Mouse (Mus musculus) stomach, postnatal 0 days (tissue): ENCODE measurements at regions not wholly inside any gene's neighbourhood (a gene's known extent, or its start where the extent isn't known, plus 50 kb on each side); places are given as distances from the start of the nearest gene placed in this dataset.

Source experiments
- ATAC-seq: fragments of 200-750 bp; cut with Nextera tagmentation; 2 replicates; pipeline ENCODE4 v1.8.0; 2017; ENCODE audit not compliant: low FRiP score, low TSS enrichment
- DNase-seq: peaks from one replicate; pipeline ENCODE4 v3.0.0-alpha.2; 2016; ENCODE audit warnings: low spot score
- H3K27ac ChIP-seq: fragments of 300-500 bp; sonication (generic); replicated peaks from 2 replicates; pipeline ENCODE4 v1.5.1; 2014; ENCODE audit warnings: mild to moderate bottlenecking, control low read depth
- H3K27me3 ChIP-seq: fragments of 300-500 bp; sonication (generic); 2 replicates; pipeline ENCODE4 v1.6.1; 2014; ENCODE audit warnings: low read length; ENCODE audit not compliant: control insufficient read depth, insufficient read depth
- H3K36me3 ChIP-seq: fragments of 300-500 bp; sonication (generic); 2 replicates; pipeline ENCODE4 v1.6.1; 2014; ENCODE audit warnings: low read length, mixed read lengths; ENCODE audit not compliant: control insufficient read depth, insufficient read depth
- H3K4me1 ChIP-seq: fragments of 300-500 bp; sonication (generic); replicated peaks from 2 replicates; pipeline ENCODE4 v1.6.1; 2014; ENCODE audit warnings: antibody characterized with exemption; ENCODE audit not compliant: control insufficient read depth, insufficient read depth
- H3K4me2 ChIP-seq: fragments of 300-500 bp; sonication (generic); replicated peaks from 2 replicates; pipeline ENCODE4 v1.6.1; 2014; ENCODE audit warnings: low read depth, mild to moderate bottlenecking, control low read depth, moderate library complexity
- H3K4me3 ChIP-seq: fragments of 300-500 bp; sonication (generic); 2 replicates; pipeline ENCODE4 v1.5.1; 2014; ENCODE audit warnings: low read depth, low read length, control low read depth
- H3K9ac ChIP-seq: fragments of 300-500 bp; sonication (generic); 2 replicates; pipeline ENCODE4 v1.6.1; 2014; ENCODE audit warnings: mild to moderate bottlenecking, low read length, control low read depth, mixed read lengths
- H3K9me3 ChIP-seq: fragments of 300-500 bp; sonication (generic); 2 replicates; pipeline ENCODE4 v1.6.1; 2016; ENCODE audit warnings: low read length; ENCODE audit not compliant: control insufficient read depth
- CTCF ChIP-seq: IDR thresholded peaks from 2 replicates; pipeline ENCODE4 v1.5.1; 2016; ENCODE audit warnings: antibody characterized with exemption, low read depth, mild to moderate bottlenecking, moderate library complexity
- EP300 ChIP-seq: optimal IDR thresholded peaks from 2 replicates; pipeline ENCODE3; 2016; ENCODE audit warnings: antibody characterized with exemption
- WGBS: fragments of 180-500 bp; shearing (Covaris S2); extraction: QIAGEN DNeasy Blood & Tissue Kit; methylation state at CpG from one replicate; pipeline ENCODE4 v1.1.7; 2014; 5-methylcytosine and 5-hydroxymethylcytosine counted together

- Histone ChIP-seq H3K27me3 (no peaks in the 10 kb centered on the region), H3K9ac (no peak overlapping the region), H3K27ac (no peak overlapping the region), H3K4me3 (no peak overlapping the region), H3K4me2 (no peak overlapping the region), H3K9me3 (no peaks in the 10 kb centered on the region), H3K4me1 (no peaks in the 10 kb centered on the region), H3K36me3 (no peaks in the 10 kb centered on the region)
- no peak for DNase-seq
- ATAC-seq: no peak
- TF ChIP-seq EP300: no peak
- 0 out of 2 replicates have a peak, but pooled peaks have one; percentile 26 for TF ChIP-seq CTCF
- WGBS: 74% methylated on average over 7 of the region's 7 CpGs
Observed at GRCm38 (mm10) chr15:38601436-38601835, 1176.1 kb downstream of the 4930447A16Rik start.

- no peaks in the 10 kb centered on the region for H3K4me1 ChIP-seq
- ATAC-seq: peak; percentile 45; the same call in 1 of the 2 replicates
Observed at GRCm38 (mm10) chr15:38602187-38602870, 1177.0 kb downstream of the 4930447A16Rik start.

GRCm38 (mm10) chr15:38603918-38604317, 1178.6 kb downstream of the 4930447A16Rik start:
- no peaks in the 10 kb centered on the region for H3K4me1 ChIP-seq
- no peak overlapping the region for H3K9ac ChIP-seq
- no peaks in the 10 kb centered on the region for H3K9me3 ChIP-seq
- no peak overlapping the region for H3K4me3 ChIP-seq
- TF ChIP-seq CTCF: no peak
- no peak for TF ChIP-seq EP300
- WGBS: 78% methylated on average over 5 of the region's 5 CpGs
- H3K27me3 ChIP-seq: no peaks in the 10 kb centered on the region
- H3K4me2 ChIP-seq: no peak overlapping the region
- no peak for ATAC-seq
- no peak overlapping the region for H3K27ac ChIP-seq
- no peaks in the 10 kb centered on the region for H3K36me3 ChIP-seq
- no peak for DNase-seq

More at GRCm38 (mm10) chr15:38602187-38602870, 1177.0 kb downstream of the 4930447A16Rik start:
- WGBS: 52% methylated on average over 12 of the region's 12 CpGs
- no peak overlapping the region for H3K4me2 ChIP-seq
- no peak overlapping the region for H3K9ac ChIP-seq
- no peak overlapping the region for H3K27ac ChIP-seq
- TF ChIP-seq EP300 (no peak), CTCF (no peak)
- no peak for DNase-seq
- H3K9me3 ChIP-seq: no peaks in the 10 kb centered on the region
- no peaks in the 10 kb centered on the region for H3K27me3 ChIP-seq
- H3K36me3 ChIP-seq: no peaks in the 10 kb centered on the region
- H3K4me3 ChIP-seq: no peak overlapping the region

GRCm38 (mm10) chr15:38607368-38607767, 1182.0 kb downstream of the 4930447A16Rik start:
- DNase-seq (peak; percentile 51), ATAC-seq (no peak)
- Histone ChIP-seq H3K9me3 (no peaks in the 10 kb centered on the region), H3K4me3 (no peak overlapping the region), H3K4me1 (no peaks in the 10 kb centered on the region), H3K27me3 (no peaks in the 10 kb centered on the region), H3K36me3 (no peaks in the 10 kb centered on the region), H3K9ac (no peak overlapping the region), H3K4me2 (no peak overlapping the region), H3K27ac (no peak overlapping the region)
- 51% methylated on average over 2 of the region's 2 CpGs for WGBS
- no peak for TF ChIP-seq EP300
- TF ChIP-seq CTCF: peak; percentile 77

- DNase-seq (no peak), ATAC-seq (no peak)
- no peak overlapping the region for H3K4me3 ChIP-seq
- no peak overlapping the region for H3K4me2 ChIP-seq
- H3K27me3 ChIP-seq: no peaks in the 10 kb centered on the region
- no peaks in the 10 kb centered on the region for H3K36me3 ChIP-seq
- H3K27ac ChIP-seq: no peak overlapping the region
- TF ChIP-seq CTCF: no peak
- TF ChIP-seq EP300: no peak
- H3K4me1 ChIP-seq: no peaks in the 10 kb centered on the region
- H3K9ac ChIP-seq: no peak overlapping the region
- no peaks in the 10 kb centered on the region for H3K9me3 ChIP-seq
- WGBS: 72% methylated on average over 6 of the region's 6 CpGs
Observed at GRCm38 (mm10) chr15:38608207-38608870, 1183.0 kb downstream of the 4930447A16Rik start.

GRCm38 (mm10) chr15:38609522-38609921, 1184.2 kb downstream of the 4930447A16Rik start:
- Histone ChIP-seq H3K9me3 (no peaks in the 10 kb centered on the region), H3K9ac (no peak overlapping the region), H3K4me3 (no peak overlapping the region), H3K27me3 (no peaks in the 10 kb centered on the region), H3K4me1 (no peaks in the 10 kb centered on the region), H3K27ac (no peak overlapping the region), H3K4me2 (no peak overlapping the region), H3K36me3 (no peaks in the 10 kb centered on the region)
- 75% methylated on average over 4 of the region's 4 CpGs for whole genome bisulfite sequencing
- no peak for TF ChIP-seq CTCF
- TF ChIP-seq EP300: no peak
- DNase-seq: no peak
- no peak for ATAC-seq
